ENCODE assay signal across 30 mouse cellular contexts in the genomic region with DNA sequence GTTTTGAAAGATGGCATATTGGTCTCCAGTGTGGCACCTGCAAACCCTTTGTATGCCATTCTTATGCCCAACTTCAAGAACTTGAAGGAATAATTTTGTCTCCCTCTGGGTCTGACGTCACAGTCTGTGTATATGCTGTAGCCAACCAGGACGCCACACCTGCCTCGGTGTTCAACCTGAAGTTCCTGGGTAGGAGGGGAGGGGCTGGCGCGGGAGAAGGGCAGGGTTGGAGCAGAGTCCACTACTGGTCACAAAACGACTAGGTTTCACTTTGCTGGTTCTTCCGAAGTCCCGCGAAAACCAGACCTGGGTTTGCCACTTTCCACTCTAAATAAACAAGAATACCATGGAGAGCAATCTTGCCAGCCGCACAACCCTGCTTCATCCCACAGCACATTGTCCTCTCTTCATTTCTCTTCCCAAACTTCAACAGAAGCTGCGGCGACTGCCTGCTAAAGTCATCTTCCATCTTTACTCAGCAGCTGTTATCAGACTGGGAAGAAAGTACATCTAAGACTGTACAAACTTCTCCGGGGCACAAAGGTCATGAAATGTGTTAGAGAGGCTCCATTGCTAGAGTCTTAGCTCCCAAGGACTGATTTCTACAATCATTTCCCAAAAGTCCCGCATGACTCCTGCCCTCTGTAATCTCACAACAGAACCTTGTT.
DNase-seq lines count a peak whose midpoint lies in the region; ATAC-seq and TF ChIP-seq lines count a peak whose summit lies in the region.
"Had no signal": no experiment of that assay in that cellular context is flagged by ENCODE, and none has a peak within 500 bp of the region (broad histone marks: within the 10 kb centered on the region; RNA-seq: fewer than 3 reads in every experiment).

No protein-coding gene starts in this region.

- H3K27me3 ChIP-seq in heart, embryonic 15.5 days = no peaks in the 10 kb centered on the region
- no peaks in the 10 kb centered on the region for H3K27me3 ChIP-seq in intestine, postnatal 0 days (replicated peaks; ENCODE audit: control insufficient read depth, insufficient read depth, low read length)
- H3K27me3 ChIP-seq: embryonic facial prominence, embryonic 12.5 days; hindbrain, embryonic 15.5 days; midbrain, embryonic 15.5 days; neural tube, embryonic 15.5 days; stomach, embryonic 15.5 days had no signal

- intact Hi-C loops in heart, postnatal 25 days (cut with DNase I) = no loop called here
- intact Hi-C loops in heart, postnatal 36 days (cut with DNase I) = no loop called here

- no peaks in the 10 kb centered on the region for H3K9me3 ChIP-seq in heart, embryonic 15.5 days (replicated peaks)
- no peaks in the 10 kb centered on the region for H3K9me3 ChIP-seq in intestine, postnatal 0 days (ENCODE audit: control insufficient read depth)
- H3K9me3 ChIP-seq: embryonic facial prominence, embryonic 12.5 days; hindbrain, embryonic 10.5 days; hindbrain, embryonic 15.5 days; midbrain, embryonic 10.5 days; midbrain, embryonic 15.5 days; neural tube, embryonic 15.5 days; stomach, embryonic 15.5 days had no signal

- no peak for ATAC-seq in heart, embryonic 15.5 days (replicated peaks; ENCODE audit: insufficient number of reproducible peaks, insufficient read depth, low FRiP score, low read depth)
- ATAC-seq in intestine, postnatal 0 days = peak; percentile 98
- no peak for ATAC-seq in megakaryocyte progenitor cell, adult 5-6 weeks (replicated peaks; ENCODE audit: poor library complexity)
- ATAC-seq: forebrain, embryonic 14.5 days; inflammation-experienced regulatory T-cells, adult 6 months; midbrain, embryonic 15.5 days; Patski had no signal

- no peak overlapping the region for H3K9ac ChIP-seq in heart, embryonic 15.5 days
- no peak overlapping the region for H3K9ac ChIP-seq in intestine, postnatal 0 days (ENCODE audit: low read depth, low read length)
- H3K9ac ChIP-seq: embryonic facial prominence, embryonic 12.5 days; hindbrain, embryonic 15.5 days; liver, embryonic 14.5 days; midbrain, embryonic 15.5 days; neural tube, embryonic 15.5 days; stomach, embryonic 15.5 days had no signal

- no peak for TF ChIP-seq CTCF in intestine, postnatal 0 days (IDR thresholded peaks at IDR 0.05; ENCODE audit: low read depth)

- H3K36me3 ChIP-seq in heart, embryonic 15.5 days = no peaks in the 10 kb centered on the region
- no peaks in the 10 kb centered on the region for H3K36me3 ChIP-seq in intestine, postnatal 0 days (ENCODE audit: control insufficient read depth, insufficient read depth)
- H3K36me3 ChIP-seq: embryonic facial prominence, embryonic 12.5 days; hindbrain, embryonic 10.5 days; hindbrain, embryonic 15.5 days; midbrain, embryonic 10.5 days; midbrain, embryonic 15.5 days; neural tube, embryonic 15.5 days; stomach, embryonic 15.5 days had no signal

- H3K4me2 ChIP-seq in heart, embryonic 15.5 days = peak overlapping the region; percentile 44
- peak overlapping the region; percentile 50 for H3K4me2 ChIP-seq in intestine, postnatal 0 days (replicated peaks; ENCODE audit: low read depth)
- H3K4me2 ChIP-seq: embryonic facial prominence, embryonic 12.5 days; hindbrain, embryonic 15.5 days; midbrain, embryonic 15.5 days; neural tube, embryonic 15.5 days; stomach, embryonic 15.5 days had no signal

- 80% methylated on average over 14 of the region's 14 CpGs for WGBS in heart, embryonic 15.5 days
- 60% methylated on average over 14 of the region's 14 CpGs for WGBS in intestine, postnatal 0 days

- no peak overlapping the region for H3K27ac ChIP-seq in heart, embryonic 15.5 days
- H3K27ac ChIP-seq in intestine, postnatal 0 days (ENCODE audit: low read depth, low read length) = peak overlapping the region; percentile 64; the same call in 1 of the 2 replicates
- H3K27ac ChIP-seq: embryonic facial prominence, embryonic 12.5 days; hindbrain, embryonic 10.5 days; hindbrain, embryonic 15.5 days; liver, embryonic 14.5 days; midbrain, embryonic 10.5 days; midbrain, embryonic 15.5 days; neural tube, embryonic 15.5 days; stomach, embryonic 15.5 days had no signal

- H3K4me1 ChIP-seq in heart, embryonic 15.5 days (replicated peaks) = peaks cover 10% of the 10 kb centered on the region
- no peaks in the 10 kb centered on the region for H3K4me1 ChIP-seq in intestine, postnatal 0 days (replicated peaks; ENCODE audit: control insufficient read depth, insufficient read depth, low read length)
- H3K4me1 ChIP-seq: embryonic facial prominence, embryonic 12.5 days; hindbrain, embryonic 15.5 days; midbrain, embryonic 10.5 days; midbrain, embryonic 15.5 days; neural tube, embryonic 15.5 days; stomach, embryonic 15.5 days had no signal

- H3K4me3 ChIP-seq in heart, embryonic 15.5 days = no peak overlapping the region
- H3K4me3 ChIP-seq in intestine, postnatal 0 days (ENCODE audit: low read depth, low read length) = peak overlapping the region; percentile 29
- H3K4me3 ChIP-seq: embryonic facial prominence, embryonic 12.5 days; hindbrain, embryonic 10.5 days; hindbrain, embryonic 15.5 days; midbrain, embryonic 10.5 days; midbrain, embryonic 15.5 days; neural tube, embryonic 15.5 days; stomach, embryonic 15.5 days had no signal

- DNase-seq in heart, adult 11 months = peak; percentile 54
- DNase-seq in heart, postnatal 25 days (ENCODE audit: low spot score) = no peak
- no peak for DNase-seq in heart, postnatal 36 days
- DNase-seq in layer of hippocampus, adult 8-10 months (ENCODE audit: low spot score in 2 of 2) = no peak
- DNase-seq: cerebellum, adult 11 months; cerebellum, adult 9-10 months; embryo, embryonic 11 days; gastrocnemius, postnatal 25 days; heart, adult 18-20 months; kidney, adult 8-10 months; kidney, postnatal 10 days; liver; lung, adult 2 months; lung, postnatal 10 days; retina, postnatal 1 day; right cerebral cortex, postnatal 14 days had no signal
